Comparison of ENCODE assay signal across 14 mouse cellular contexts in genomic region chr10:11322316-11322715, GRCm38 (mm10).
"Had no signal": no experiment of that assay in that cellular context is flagged by ENCODE, and none has a peak within 500 bp of the region (broad histone marks: within the 10 kb centered on the region; RNA-seq: fewer than 3 reads in every experiment).

No protein-coding gene starts in this region.

- DNase-seq: kidney, adult 18-20 months; kidney, postnatal 10 days; kidney, postnatal 4 days; left cerebral cortex, postnatal 4 days; lung, adult 18-20 months; thymus, adult 2 months; thymus, postnatal 25 days had no signal

- H3K4me3 ChIP-seq: intestine, embryonic 15.5 days; layer of hippocampus, adult 2 months; limb, embryonic 13.5 days; midbrain, embryonic 13.5 days; myocyte; neural tube, embryonic 15.5 days had no signal

- H3K9me3 ChIP-seq: intestine, embryonic 15.5 days; limb, embryonic 13.5 days; midbrain, embryonic 13.5 days; neural tube, embryonic 15.5 days had no signal

- H3K9ac ChIP-seq: intestine, embryonic 15.5 days; limb, embryonic 13.5 days; midbrain, embryonic 13.5 days; neural tube, embryonic 15.5 days had no signal

- H3K4me2 ChIP-seq: intestine, embryonic 15.5 days; limb, embryonic 13.5 days; midbrain, embryonic 13.5 days; neural tube, embryonic 15.5 days had no signal

- H3K36me3 ChIP-seq: intestine, embryonic 15.5 days; limb, embryonic 13.5 days; midbrain, embryonic 13.5 days; neural tube, embryonic 15.5 days had no signal

- H3K27me3 ChIP-seq: intestine, embryonic 15.5 days; limb, embryonic 13.5 days; midbrain, embryonic 13.5 days; neural tube, embryonic 15.5 days had no signal

- H3K27ac ChIP-seq: hindbrain, postnatal 0 days; intestine, embryonic 15.5 days; layer of hippocampus, adult 2 months; limb, embryonic 13.5 days; midbrain, embryonic 13.5 days; neural tube, embryonic 15.5 days had no signal

- H3K4me1 ChIP-seq: intestine, embryonic 15.5 days; limb, embryonic 13.5 days; midbrain, embryonic 13.5 days; neural tube, embryonic 15.5 days had no signal

- ATAC-seq: hindbrain, postnatal 0 days; intestine, embryonic 15.5 days; midbrain, embryonic 13.5 days had no signal
